Mouse (Mus musculus) limb, embryonic 14.5 days (tissue): Measurements from ENCODE around the gene Cyp2a5. TPM values are rescaled to one million over a fixed set of nuclear protein-coding genes. Genes with fewer than 3 reads are reported as not detected.
"Not testable (repeated sequence)": the region's sequence is repeated elsewhere in the genome, so short reads cannot be mapped to it uniquely, and the experiment has no call there.

Experiments used
- ATAC-seq: fragments of 200-750 bp; cut with Nextera tagmentation; 2 replicates; pipeline ENCODE4 v1.8.0; 2017; ENCODE audit warnings: low read depth, moderate number of reproducible peaks, moderate TSS enrichment; ENCODE audit not compliant: low FRiP score
- DNase-seq: peaks from one replicate; pipeline ENCODE4 v3.0.0-alpha.2; 2015; ENCODE audit warnings: low spot score
- H3K27ac ChIP-seq: fragments of 300-500 bp; sonication (generic); replicated peaks from 2 replicates; pipeline ENCODE4 v1.5.1; 2014; ENCODE audit warnings: low read depth, mild to moderate bottlenecking, low read length, moderate library complexity, mixed read lengths
- H3K27me3 ChIP-seq: fragments of 300-500 bp; sonication (generic); 2 replicates; pipeline ENCODE4 v1.6.1; 2014; ENCODE audit warnings: low read length, mixed read lengths; ENCODE audit not compliant: control insufficient read depth, insufficient read depth
- H3K36me3 ChIP-seq: fragments of 300-500 bp; sonication (generic); 2 replicates; pipeline ENCODE4 v1.6.1; 2014; ENCODE audit warnings: mild to moderate bottlenecking, low read length, moderate library complexity, mixed read lengths; ENCODE audit not compliant: control insufficient read depth, insufficient read depth
- H3K4me1 ChIP-seq: fragments of 300-500 bp; sonication (generic); 2 replicates; pipeline ENCODE4 v1.6.1; 2014; ENCODE audit warnings: antibody characterized with exemption, low read length, mixed read lengths; ENCODE audit not compliant: control insufficient read depth, insufficient read depth
- H3K4me2 ChIP-seq: fragments of 300-500 bp; sonication (generic); replicated peaks from 2 replicates; pipeline ENCODE4 v1.6.1; 2014; ENCODE audit warnings: low read depth, mild to moderate bottlenecking, low read length, moderate library complexity; ENCODE audit not compliant: severe bottlenecking
- H3K4me3 ChIP-seq: fragments of 300-500 bp; sonication (generic); replicated peaks from 2 replicates; pipeline ENCODE4 v1.5.1; 2014; ENCODE audit warnings: low read length
- H3K9ac ChIP-seq: fragments of 300-500 bp; sonication (generic); 2 replicates; pipeline ENCODE4 v1.6.1; 2014; ENCODE audit warnings: mild to moderate bottlenecking, low read depth, low read length, moderate library complexity; ENCODE audit not compliant: severe bottlenecking
- H3K9me3 ChIP-seq: fragments of 300-500 bp; sonication (generic); 2 replicates; pipeline ENCODE4 v1.6.1; 2016; ENCODE audit warnings: low read length; ENCODE audit not compliant: control insufficient read depth
- POLR2A ChIP-seq: fragments of 200-500 bp; IDR thresholded peaks from 2 replicates; pipeline ENCODE4 v1.8.0; 2012; ENCODE audit warnings: inconsistent platforms, mild to moderate bottlenecking, moderate library complexity, borderline replicate concordance; ENCODE audit not compliant: insufficient read depth, insufficient read length; ENCODE audit errors: extremely low read depth
- WGBS: fragments of 180-500 bp; shearing (Covaris S2); extraction: QIAGEN DNeasy Blood & Tissue Kit; methylation state at CpG from one replicate; pipeline ENCODE4 v1.1.7; 2014; 5-methylcytosine and 5-hydroxymethylcytosine counted together
- polyA plus RNA-seq, 2 experiments: library from polyadenylated mRNA; depleted of rRNA in 1 of 2; stranded (reverse) in 1 of 2; unstranded in 1 of 2; fragments of >200 nt; fragmentation: Nextera tagmentation in 1 of 2; extraction: Ambion mirVana in 1 of 2; gene quantifications; 2 replicates each; pipeline versions ENCODE4 v1.2.1 to v1.2.3; 2012 to 2014

The Cyp2a5 gene
- polyA plus RNA-seq (2012; rRNA removed), result 0.09 TPM in 1 of 2 replicates, not detected in the other
- polyA plus RNA-seq (2014; fragmentation: Nextera tagmentation; extraction: Ambion mirVana), result not detected in 2 replicates

DNA sequence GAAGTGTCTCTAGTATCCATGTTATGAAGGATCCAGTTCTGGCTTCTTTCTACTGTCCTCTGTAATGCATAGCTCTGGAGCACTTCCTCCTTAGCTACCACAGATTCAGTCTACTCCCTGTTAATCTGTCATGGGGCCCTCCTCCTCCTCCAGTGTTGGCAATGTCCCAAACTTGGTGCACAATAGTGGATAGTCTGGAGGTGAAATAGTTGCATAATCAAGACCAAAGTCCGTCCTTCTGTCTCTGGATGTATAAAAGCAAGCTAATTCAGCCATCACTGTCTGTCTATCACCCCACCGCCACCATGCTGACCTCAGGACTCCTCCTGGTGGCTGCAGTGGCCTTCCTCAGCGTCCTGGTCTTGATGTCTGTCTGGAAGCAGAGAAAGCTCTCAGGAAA is at the start of gene Cyp2a5:
Gene Cyp2a5, plus strand, starts transcription at position 247 of the 400 bp plus-strand sequence.
- H3K27ac ChIP-seq, ATAC-seq, H3K27me3 ChIP-seq, H3K36me3 ChIP-seq, H3K4me2 ChIP-seq, DNase-seq, H3K4me1 ChIP-seq, H3K9me3 ChIP-seq, H3K4me3 ChIP-seq, H3K9ac ChIP-seq: not testable (repeated sequence)
- WGBS, result 95% methylated on average over 3 of the region's 3 CpGs

DNA sequence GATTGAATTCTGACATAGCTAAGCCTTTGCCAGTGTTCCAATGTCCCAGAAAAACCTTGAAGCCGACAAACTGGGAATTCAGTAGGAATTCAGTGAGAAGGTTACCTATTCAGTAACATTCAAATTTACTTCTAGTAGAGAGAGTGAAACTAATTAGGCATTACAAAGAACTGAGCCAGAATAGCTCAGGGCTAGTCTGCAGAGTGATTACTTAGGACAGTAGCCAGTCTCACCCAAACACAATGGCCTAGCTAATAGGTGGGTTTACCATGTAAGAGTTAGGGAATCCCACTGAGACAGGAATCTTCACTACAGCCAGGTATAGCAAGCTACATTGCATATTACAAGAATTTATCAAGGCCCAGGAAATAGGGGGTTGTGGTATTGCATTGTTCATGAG is 49.1 kb upstream of the Cyp2a5 start:
- not testable (repeated sequence) for H3K36me3 ChIP-seq, H3K4me3 ChIP-seq, H3K9ac ChIP-seq, H3K9me3 ChIP-seq, ATAC-seq, H3K4me1 ChIP-seq, H3K4me2 ChIP-seq, DNase-seq, H3K27ac ChIP-seq, H3K27me3 ChIP-seq
- 33% methylated on average over 1 of the region's 1 CpGs for WGBS

DNA sequence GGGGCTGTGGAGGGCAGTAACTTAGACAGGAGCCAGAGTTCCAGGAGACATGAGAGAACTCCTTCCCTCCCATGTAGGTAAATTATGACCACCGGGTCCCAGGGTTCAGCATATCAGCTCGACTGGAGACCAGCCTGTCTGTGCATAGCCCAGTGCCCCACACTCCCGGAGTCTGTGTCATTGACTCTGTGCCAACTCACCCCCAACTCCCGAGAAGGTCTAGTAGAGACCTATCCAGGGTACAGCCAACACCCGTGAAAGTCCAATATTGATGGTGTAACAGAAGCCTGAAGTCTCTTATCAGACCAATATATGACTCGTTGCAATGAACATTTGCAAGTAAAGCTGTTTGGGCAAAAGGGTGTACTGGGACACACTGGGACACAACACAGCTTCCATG is 45.1 kb upstream of the Cyp2a5 start:
- no peaks in the 10 kb centered on the region for H3K36me3 ChIP-seq
- no peak for DNase-seq
- 78% methylated on average over 6 of the region's 6 CpGs for WGBS
- no peak overlapping the region for H3K4me2 ChIP-seq
- no peaks in the 10 kb centered on the region for H3K9me3 ChIP-seq
- ATAC-seq, result no peak
- H3K27me3 ChIP-seq, result no peaks in the 10 kb centered on the region
- no peaks in the 10 kb centered on the region for H3K4me1 ChIP-seq
- no peak overlapping the region for H3K27ac ChIP-seq
- H3K4me3 ChIP-seq, result no peak overlapping the region
- no peak for TF ChIP-seq POLR2A
- no peak overlapping the region for H3K9ac ChIP-seq

DNA sequence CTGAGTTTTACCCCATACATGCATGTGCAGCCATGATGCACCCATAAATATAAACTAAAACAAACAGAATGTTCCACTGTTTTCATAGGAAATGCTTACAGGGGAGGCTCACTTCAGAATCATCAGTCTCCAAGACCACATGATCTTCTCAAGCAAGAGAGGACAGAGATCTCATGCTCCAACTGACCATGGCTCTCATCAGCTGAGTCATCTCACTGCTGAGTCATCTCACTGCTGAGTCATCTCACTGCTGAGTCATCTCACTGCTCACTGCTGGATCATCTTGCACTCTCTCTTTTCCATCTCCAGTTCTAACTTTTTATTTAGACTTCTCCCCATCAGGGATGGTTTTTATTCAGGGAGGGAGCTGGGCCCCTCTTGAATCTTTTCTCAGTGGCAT is 35.0 kb upstream of the Cyp2a5 start:
- Histone ChIP-seq H3K27me3 (no peaks in the 10 kb centered on the region), H3K9me3 (no peaks in the 10 kb centered on the region), H3K27ac (no peak overlapping the region), H3K4me2 (no peak overlapping the region), H3K9ac (no peak overlapping the region), H3K4me1 (no peaks in the 10 kb centered on the region), H3K36me3 (no peaks in the 10 kb centered on the region), H3K4me3 (no peak overlapping the region)
- ATAC-seq (no peak), DNase-seq (no peak)
- no peak for TF ChIP-seq POLR2A

DNA sequence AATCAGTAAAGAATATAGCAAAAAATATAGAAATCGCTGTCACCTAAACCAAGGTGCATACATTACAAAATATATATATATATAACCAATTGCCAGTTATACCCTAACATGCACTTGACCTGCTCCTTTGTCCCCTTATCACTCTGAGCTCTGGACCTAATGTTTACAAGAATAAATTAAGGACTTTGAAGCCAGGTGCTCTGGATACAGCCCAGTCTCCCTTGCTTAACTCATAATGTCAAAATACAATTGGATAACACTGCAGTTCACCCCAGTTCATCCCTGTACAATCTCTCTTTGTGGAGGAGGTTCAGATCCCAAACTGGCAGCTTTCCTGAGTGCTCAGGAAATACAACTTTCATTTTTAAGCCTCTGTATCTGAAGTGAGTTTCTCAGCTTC is 34.1 kb upstream of the Cyp2a5 start:
- H3K36me3 ChIP-seq, result no peaks in the 10 kb centered on the region
- H3K4me3 ChIP-seq, result no peak overlapping the region
- no peak for ATAC-seq
- no peak overlapping the region for H3K27ac ChIP-seq
- no peaks in the 10 kb centered on the region for H3K4me1 ChIP-seq
- no peak overlapping the region for H3K9ac ChIP-seq
- DNase-seq, result no peak
- no peaks in the 10 kb centered on the region for H3K9me3 ChIP-seq
- no peak overlapping the region for H3K4me2 ChIP-seq
- no peak for TF ChIP-seq POLR2A
- WGBS, result 90% methylated on average over 1 of the region's 1 CpGs
- no peaks in the 10 kb centered on the region for H3K27me3 ChIP-seq

DNA sequence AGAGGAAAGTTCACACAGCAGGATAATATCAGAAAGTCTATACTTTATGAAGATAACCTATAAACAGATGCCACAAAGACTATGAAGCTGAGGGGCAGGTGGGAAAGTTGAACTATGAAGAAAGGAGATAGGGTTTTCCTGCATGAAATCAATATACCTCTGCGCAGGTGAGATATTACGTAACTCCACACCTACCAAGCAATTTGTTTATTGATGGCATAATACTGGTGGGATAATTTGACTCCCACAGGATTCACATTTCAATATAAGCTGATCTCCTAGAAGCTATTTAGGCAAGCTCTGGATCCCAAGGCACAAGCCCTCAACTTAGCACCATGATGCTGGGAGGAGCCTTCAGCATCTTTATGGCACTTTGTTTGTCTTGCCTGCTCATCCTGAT is 26.5 kb upstream of the Cyp2a5 start, which contains the start of gene Cyp2g1:
Gene Cyp2g1, plus strand, starts transcription at position 301 of the 400 bp plus-strand sequence.
- DNase-seq, result no peak
- H3K9me3 ChIP-seq, result no peaks in the 10 kb centered on the region
- ATAC-seq, result no peak
- no peaks in the 10 kb centered on the region for H3K4me1 ChIP-seq
- WGBS, result 93% methylated on average over 2 of the region's 2 CpGs
- no peaks in the 10 kb centered on the region for H3K27me3 ChIP-seq
- no peak within 1 kb of the TSS for H3K4me3 ChIP-seq
- no peak within 1 kb of the TSS for H3K9ac ChIP-seq
- TF ChIP-seq POLR2A, result no peak
- no peak within 1 kb of the TSS for H3K27ac ChIP-seq
- no peak within 1 kb of the TSS for H3K4me2 ChIP-seq
- H3K36me3 ChIP-seq, result no peaks in the 10 kb centered on the region

DNA sequence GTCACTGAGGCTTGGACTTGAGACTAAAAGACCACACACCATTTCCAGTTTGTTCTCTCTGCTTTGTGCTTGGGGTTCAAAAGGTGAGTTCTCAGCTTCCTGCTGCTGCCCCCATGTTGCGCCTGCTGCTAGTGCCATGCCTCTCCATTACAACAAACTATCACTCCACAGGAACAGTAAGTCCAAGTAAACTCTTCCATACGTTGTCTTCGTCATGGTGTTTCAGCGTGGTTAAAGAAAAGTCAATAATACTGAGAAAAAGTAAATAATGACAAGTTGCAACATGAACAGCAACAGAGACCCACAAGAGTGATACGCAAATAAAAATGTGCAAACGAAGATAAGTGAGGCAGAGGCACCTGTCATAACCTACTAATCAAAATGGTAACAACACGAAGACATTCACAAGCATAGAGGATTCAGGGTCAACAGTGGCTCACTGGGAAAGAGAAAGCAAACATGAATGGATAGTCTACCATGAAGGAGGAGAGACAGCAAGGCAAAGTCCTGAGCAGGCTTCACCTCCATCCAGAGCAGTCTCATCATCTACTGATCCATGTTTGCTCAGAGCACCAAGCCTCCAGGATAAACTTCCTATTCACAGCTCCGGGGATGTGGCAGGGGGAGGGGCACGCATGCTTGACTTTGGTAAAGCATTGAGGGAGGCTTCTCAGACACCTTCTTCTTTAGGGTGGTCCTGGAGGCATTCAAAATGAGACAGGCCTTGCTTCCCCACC is 3.4 kb upstream of the Cyp2a5 start:
- not testable (repeated sequence) for H3K4me3 ChIP-seq, H3K4me1 ChIP-seq, H3K27me3 ChIP-seq, ATAC-seq, DNase-seq, H3K9ac ChIP-seq, H3K36me3 ChIP-seq, H3K4me2 ChIP-seq, H3K9me3 ChIP-seq, H3K27ac ChIP-seq
- WGBS, result 84% methylated on average over 7 of the region's 9 CpGs

DNA sequence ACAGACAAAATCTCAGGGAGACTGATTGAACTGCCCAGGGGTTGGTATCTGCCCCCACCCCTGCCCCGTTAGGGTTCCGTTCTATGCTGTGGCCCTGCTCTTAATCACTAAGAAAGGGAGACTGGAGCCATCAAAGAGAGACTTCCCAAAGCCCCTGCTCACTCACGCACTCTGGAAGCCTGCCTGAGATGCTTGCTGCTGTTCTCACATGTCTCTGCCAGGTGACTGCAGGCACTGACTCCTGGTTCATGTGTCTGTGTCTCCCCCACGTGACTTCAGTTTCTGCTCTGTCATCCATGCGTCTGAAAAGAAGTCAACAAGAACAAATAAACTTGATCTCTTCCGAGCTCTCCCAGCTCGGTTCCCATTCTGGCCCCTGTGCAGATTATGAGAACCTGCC is 2.4 kb upstream of the Cyp2a5 start:
- H3K4me3 ChIP-seq, H3K27ac ChIP-seq, H3K4me2 ChIP-seq, H3K9me3 ChIP-seq, H3K27me3 ChIP-seq, H3K4me1 ChIP-seq, DNase-seq, H3K36me3 ChIP-seq, H3K9ac ChIP-seq, ATAC-seq: not testable (repeated sequence)
- WGBS, result 69% methylated on average over 6 of the region's 7 CpGs
